Mouse (Mus musculus) granulocyte monocyte progenitor cell, adult 5-6 weeks (primary cell): ENCODE measurements around the gene Nrip1. TPM values are rescaled to one million over a fixed set of nuclear protein-coding genes. Genes with fewer than 3 reads are reported as not detected.

Experiments used
- ATAC-seq: replicated peaks from 2 replicates; pipeline ENCODE4 v1.8.0; 2016; ENCODE audit warnings: mild to moderate bottlenecking, moderate TSS enrichment, inconsistent platforms; ENCODE audit not compliant: poor library complexity, severe bottlenecking
- total RNA-seq, 2 experiments: library from RNA; stranded (forward) in 1 of 2; stranded (reverse) in 1 of 2; fragments of 200-712, 200-1000 nt in 1 of 2; fragments of >200 nt in 1 of 2; fragmentation: Nextera tagmentation in 1 of 2; gene quantifications; 2 replicates each; pipeline ENCODE4 v1.2.3; 2014 to 2017

Nrip1 gene
- total RNA-seq, 2 experiments from 2014 or later, result 11.7 to 21.0 TPM

- no peak for ATAC-seq
These were observed 80.5 kb downstream of the Nrip1 start for GRCm38 (mm10) chr16:76293176-76293575.

DNA sequence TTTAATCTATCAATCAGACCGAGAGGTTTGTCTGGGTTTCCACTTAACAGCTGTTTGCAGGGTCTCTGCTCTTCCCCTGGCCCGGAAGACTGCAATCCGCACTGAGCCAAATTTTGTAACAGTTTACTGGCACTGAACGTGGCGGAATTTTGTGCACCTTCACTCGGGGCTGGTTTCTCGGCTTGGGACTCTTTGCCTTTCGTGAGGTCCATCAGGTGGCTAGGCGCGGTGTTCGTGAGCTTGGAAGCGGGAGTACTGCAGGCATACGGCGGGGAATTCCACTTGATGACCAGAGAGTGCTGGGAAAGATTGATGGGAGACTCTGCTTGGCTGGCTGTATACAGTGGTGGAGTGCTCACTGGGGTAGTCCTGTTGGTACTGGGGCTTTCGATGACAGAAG lies 81.0 kb downstream of the Nrip1 start:
- no peak for ATAC-seq

- ATAC-seq, result no peak
These were observed 82.3 kb downstream of the Nrip1 start for GRCm38 (mm10) chr16:76291366-76291765.

DNA sequence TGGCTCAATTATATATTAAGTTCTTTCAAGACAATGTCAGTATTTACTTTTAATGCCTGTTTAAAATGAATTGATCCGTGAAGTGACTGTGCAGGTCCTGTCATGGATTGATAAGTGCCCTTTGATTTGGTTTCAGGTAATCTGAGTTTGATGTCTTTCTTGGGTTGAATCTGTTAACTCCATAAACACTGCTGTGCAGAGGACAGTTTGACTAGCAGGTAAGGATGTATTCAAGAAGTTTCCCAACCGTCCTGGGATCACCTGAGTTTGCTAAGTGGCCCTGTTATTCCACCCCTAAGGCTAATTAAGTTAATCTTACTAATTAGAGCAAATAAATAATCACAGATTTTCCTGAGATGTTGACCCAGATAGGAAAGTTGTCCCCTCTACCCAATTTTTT lies 84.1 kb downstream of the Nrip1 start:
- ATAC-seq, result no peak

- no peak for ATAC-seq
These were observed 89.8 kb downstream of the Nrip1 start for GRCm38 (mm10) chr16:76283796-76284195.

GRCm38 (mm10) chr16:76281850-76282249 lies 91.8 kb downstream of the Nrip1 start:
- no peak for ATAC-seq

DNA sequence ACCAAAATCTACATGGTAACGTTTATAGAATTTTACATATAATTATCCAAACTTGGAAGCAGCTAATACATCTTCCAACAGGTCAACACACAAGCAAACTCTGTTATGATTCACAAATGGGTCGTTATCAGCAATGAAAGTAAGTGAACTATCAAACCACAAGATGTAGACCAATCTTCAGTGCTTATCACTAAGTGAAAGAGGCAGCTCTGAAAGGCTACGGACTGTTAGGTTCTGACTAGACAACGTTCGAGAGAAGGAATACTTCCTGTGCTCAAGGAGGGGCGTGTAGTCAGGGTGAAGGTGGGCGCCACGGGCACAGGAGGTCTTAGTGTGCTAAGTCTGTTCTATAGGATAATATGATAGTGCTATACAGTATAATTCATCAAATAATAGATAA lies 93.3 kb downstream of the Nrip1 start:
- no peak for ATAC-seq

DNA sequence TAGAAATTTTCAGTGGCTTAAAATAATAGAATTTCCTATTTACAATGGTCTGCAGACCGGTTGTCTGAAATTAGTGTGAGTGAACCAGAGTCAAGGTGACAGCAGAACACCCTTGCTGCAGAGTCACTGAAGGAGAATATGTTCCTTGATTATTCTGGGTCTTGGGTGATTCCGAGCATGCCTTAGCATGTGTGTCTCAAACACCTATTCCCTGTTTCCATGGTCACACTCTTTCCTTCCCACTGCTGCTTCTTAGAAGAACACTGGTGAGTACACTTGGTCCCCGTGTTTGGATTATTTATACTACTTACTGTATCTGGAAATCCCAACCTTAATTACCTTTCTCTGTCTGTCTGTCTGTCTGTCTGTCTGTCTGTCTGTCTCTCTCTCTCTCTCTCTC lies 97.4 kb downstream of the Nrip1 start:
- no peak for ATAC-seq

GRCm38 (mm10) chr16:76275584-76275983 lies 98.0 kb downstream of the Nrip1 start:
- no peak for ATAC-seq

GRCm38 (mm10) chr16:76275166-76275565 lies 98.5 kb downstream of the Nrip1 start:
- no peak for ATAC-seq

GRCm38 (mm10) chr16:76266635-76267268 lies 106.9 kb downstream of the Nrip1 start:
- ATAC-seq, result no peak

- peak; percentile 33; the same call in 1 of the 2 replicates for ATAC-seq
These were observed 107.8 kb downstream of the Nrip1 start for GRCm38 (mm10) chr16:76265874-76266273.

- no peak for ATAC-seq
These were observed 108.3 kb downstream of the Nrip1 start for GRCm38 (mm10) chr16:76265301-76265700.

DNA sequence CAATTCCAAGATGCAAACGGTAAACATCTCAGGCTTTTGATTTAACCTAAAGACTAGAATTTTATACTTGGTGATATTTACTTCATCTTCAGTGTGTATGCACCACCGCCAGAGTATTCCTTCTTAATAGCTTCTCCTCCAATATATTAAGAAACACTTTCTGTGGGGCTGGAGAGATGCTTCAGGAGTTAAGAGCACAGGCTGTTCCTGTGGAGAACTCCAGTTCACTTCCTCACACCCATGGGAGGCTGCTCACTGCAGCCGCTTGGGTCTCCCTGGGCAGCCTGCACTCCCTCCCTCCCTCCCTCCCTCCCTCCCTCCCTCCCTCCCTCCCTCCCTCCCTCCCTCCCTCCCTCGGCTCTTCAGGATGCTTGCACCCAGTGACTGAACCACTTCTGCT lies 110.2 kb downstream of the Nrip1 start:
- no peak for ATAC-seq

DNA sequence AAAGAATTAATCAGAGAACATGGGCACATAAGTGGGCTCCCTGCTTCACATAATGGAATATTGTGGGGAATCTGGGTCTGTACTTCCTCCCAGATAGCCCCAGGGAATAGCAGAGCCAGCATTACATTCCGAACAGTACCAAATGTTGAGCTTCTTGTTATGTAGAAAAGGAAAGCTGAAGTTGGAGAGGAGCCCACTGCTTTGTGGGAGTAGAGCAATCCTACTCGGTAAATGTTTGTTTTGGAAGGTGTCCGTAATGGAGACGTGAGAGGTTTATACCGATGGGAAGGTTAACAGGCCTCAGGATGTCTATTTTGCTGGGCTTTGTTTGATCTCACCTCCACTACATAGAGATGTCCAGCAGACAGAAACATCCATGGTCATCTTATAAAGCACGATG lies 113.3 kb downstream of the Nrip1 start:
- no peak for ATAC-seq

- ATAC-seq, result no peak
These were observed 121.8 kb downstream of the Nrip1 start for GRCm38 (mm10) chr16:76251826-76252225.

DNA sequence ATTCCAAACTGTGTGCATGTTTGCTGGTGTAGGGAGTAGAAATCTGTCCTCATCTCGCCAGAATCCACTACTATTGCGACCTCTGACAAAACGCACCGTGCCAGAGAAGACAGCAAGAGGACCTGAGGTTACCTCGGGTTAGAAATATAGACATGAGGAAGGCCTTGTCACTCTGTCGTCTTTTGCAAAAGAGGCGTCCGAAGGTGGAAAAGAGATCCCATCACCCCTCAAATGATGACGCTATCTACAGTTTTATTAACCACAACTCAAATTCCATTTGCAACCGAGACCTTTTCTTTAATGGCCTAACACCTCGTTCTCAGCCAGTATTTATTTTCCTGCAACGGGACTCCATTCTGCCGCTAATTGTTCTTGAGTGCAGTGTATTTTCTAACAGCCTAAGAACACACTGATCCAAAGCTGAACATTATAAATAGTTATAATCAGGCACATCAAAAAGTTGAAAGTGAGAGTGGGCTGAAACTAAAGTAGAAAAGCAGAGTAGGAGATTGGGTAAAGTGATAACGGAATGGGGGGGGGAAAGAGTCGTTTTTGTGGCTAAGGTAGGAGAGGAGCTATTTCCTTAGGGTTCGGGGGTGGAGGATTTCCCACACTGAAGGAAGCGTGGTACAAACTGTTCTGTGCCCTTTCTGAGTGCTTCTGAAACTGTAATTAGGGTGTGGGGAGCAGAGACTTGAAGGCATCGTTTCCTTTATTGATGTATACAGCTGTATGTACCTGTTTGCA lies 124.1 kb downstream of the Nrip1 start:
- no peak for ATAC-seq

- no peak for ATAC-seq
These were observed 130.8 kb downstream of the Nrip1 start for GRCm38 (mm10) chr16:76242850-76243249.

- ATAC-seq, result peak; percentile 73; the same call in 1 of the 2 replicates
These were observed 132.4 kb downstream of the Nrip1 start for GRCm38 (mm10) chr16:76241266-76241665.

DNA sequence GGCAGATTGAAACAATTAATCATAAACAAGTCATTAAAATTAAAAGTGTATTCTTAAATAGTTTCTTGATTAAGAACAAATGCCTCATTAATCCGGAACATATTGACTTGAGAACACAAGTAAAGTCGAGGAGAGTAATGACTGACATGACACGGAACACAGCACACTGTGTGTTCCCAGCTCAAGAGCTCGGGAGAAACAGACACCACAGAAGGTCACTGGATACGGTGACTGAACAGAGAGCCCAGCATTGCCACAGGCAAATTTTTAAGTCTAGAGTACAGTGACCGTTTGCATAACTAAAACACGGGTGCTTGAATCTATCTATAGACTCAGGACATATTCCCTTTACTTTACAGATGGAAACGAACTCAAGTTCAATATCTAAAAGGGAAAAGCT lies 134.3 kb downstream of the Nrip1 start:
- ATAC-seq, result no peak

GRCm38 (mm10) chr16:76238784-76239183 lies 134.8 kb downstream of the Nrip1 start:
- no peak for ATAC-seq
